Mouse (Mus musculus) heart, postnatal 0 days (tissue): Measurements from ENCODE around the gene Map3k4.

ENCODE experiments used
- CTCF ChIP-seq: IDR thresholded peaks from 2 replicates; pipeline ENCODE4 v1.5.1; 2016; ENCODE audit warnings: antibody characterized with exemption, control low read depth, low read depth
- EP300 ChIP-seq: IDR thresholded peaks from 2 replicates; pipeline ENCODE4 v1.6.1; 2016; ENCODE audit warnings: antibody characterized with exemption, low read depth

- TF ChIP-seq CTCF (no peak), EP300 (no peak)
These were observed 27.4 kb downstream of the Map3k4 start for GRCm38 (mm10) chr17:12291151-12291550.
